Mouse (Mus musculus) fat pad, adult 2 months (tissue): ENCODE measurements at regions not wholly inside any gene's neighbourhood (a gene's known extent, or its start where the extent isn't known, plus 50 kb on each side); places are given as distances from the start of the nearest gene placed in this dataset.

ENCODE experiments used
- DNase-seq: peaks from one replicate; pipeline ENCODE4 v3.0.0-alpha.2; 2011; ENCODE audit warnings: low read depth, low spot score; ENCODE audit errors: extremely low read depth

GRCm38 (mm10) chr13:60011092-60011491, 166.1 kb downstream of the Gas1 start:
- DNase-seq: no peak

DNA sequence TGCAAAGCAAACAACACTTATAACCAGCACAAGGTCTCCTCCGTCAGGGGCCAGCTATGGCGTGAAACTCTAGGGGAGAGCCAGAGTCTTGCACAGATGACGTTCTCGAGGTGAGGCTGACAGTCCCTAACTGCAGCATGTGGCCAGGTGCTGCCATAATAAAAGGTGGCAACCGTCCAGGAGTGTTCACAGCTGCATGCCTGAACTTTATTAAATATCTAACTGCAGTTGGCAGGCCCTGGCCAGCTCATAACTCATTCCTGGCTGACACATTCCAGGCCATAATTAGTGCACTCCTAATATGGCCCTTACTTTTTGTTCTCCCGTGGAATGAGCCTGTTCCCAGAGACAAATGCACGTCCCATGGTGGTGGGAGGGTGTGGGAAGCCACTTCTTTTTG, 169.6 kb downstream of the Gas1 start:
- DNase-seq: no peak

DNA sequence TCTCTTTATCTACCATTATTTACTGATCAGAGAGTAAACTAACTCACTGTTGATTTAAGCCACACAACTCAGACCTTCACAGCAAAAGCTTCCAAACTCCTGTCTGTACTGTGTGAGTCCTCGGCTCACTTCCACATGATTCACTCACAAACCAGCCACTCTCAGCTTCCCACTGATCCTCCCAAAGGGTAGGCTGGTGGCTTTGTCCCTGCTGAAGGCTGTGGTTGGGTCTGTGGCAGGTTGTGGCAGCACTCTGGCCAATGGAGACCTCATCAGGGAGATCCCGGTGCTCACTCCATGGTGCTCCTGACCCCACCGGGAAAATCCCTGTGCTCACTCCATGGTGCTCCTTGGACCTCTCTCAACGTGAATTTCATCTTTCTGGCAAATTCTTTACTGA, 170.1 kb downstream of the Gas1 start:
- DNase-seq: no peak

DNA sequence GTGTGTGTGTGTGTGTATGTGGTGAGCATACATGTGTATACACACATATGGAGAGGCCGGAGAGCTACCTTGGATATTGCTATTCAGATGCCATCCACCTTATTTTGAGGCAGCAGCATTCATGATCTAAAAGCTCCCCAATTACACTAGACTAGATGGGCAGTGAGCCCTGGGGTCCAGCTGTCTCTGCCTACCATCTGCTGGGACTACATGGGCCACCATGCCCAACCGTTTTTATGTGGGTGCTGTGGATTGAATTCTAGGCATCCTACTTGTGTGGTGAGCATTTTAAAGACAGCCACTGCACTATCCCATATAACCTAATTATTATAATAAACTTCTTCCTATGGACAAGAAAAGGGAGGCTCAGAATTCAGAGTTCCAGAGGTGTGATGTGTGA, 172.6 kb downstream of the Gas1 start:
- DNase-seq: no peak

GRCm38 (mm10) chr13:60002098-60002497, 175.1 kb downstream of the Gas1 start:
- DNase-seq: no peak

DNA sequence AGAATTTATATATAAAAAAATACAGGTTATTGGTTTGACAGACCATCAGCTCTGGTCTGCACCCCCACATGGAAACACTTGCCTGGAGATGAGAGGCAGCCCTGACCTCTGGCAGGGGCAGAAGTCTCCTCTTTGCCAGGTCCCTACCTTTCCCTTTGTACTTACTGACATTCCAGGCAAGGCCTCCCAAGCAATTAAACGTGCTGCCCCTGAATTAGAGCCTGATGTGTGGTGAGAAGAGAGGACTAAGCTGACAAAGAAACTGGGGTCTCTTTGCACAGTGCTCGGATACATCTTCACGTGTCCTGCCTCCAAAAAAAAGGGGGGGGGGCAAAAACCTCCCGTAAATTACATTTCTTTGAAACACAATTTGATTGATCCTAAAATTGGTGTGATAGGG, 175.5 kb downstream of the Gas1 start:
- DNase-seq: no peak

DNA sequence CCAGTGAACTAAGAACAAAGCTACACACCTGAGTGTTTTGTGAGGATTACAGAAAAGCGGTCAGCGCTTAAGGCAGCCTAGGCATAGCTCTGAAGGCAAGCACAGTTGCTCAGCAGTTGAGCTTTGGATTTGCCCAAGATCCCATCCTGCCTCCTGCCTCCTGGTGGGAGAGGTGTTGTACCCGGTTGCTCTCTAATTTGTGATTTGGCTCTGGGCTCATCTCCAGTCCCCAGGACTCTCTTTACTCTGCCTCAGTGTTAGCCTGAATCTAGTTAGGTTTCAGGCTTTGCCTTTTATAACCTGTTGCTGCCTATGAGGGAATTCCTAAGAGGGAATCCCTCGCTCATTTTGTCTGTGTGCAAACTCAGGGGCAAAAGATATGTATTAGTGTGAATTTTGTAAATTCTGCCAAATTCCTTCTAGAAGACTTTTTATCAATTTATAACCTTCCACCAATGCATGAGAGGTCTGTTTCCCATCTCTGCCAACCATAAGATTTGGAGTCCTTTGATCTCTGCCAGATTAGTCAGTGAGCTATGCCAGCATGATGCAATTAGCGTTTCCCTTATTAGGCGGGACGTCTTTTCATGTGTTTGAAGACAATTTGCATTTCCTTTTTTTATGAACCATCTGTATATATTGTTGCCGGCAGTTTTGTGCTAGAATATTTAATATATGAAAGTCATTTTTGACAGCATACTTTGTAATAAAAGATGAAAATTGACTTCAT, 176.4 kb downstream of the Gas1 start:
- no peak for DNase-seq

- no peak for DNase-seq
Measured at GRCm38 (mm10) chr13:59997431-59997830, 174.5 kb upstream of the Tut7 start.

DNA sequence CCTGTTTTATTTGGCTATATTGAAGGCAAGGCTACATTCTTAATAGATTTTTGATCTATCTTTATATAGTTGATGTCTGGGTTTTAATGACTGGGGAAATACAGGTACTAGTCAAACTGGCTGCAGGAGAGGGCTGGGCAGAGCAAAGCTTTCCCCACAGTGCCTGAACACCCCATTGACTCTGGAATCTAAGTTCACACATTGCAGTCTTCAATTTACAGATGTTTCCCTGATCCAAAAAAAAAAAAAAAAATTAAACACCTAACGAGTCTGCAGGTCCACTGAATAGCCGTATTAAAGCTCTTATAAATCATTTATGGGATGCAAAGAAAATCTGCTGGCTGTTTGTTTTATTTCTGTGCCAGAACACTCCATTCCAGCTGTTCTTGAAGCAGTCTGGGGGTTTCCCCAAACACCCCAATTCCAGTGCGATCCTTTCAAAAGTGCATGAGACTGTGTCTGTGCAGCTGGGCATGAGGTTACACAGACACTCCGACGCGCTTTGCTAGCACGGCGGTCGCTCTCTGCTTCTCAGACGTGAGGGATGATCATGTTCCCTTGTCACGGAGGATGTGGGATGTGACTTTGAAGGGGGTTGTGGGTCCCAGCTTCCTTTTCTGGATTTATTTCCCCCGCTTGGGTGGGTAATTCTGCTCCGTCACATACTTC, 173.3 kb upstream of the Tut7 start:
- DNase-seq: no peak

DNA sequence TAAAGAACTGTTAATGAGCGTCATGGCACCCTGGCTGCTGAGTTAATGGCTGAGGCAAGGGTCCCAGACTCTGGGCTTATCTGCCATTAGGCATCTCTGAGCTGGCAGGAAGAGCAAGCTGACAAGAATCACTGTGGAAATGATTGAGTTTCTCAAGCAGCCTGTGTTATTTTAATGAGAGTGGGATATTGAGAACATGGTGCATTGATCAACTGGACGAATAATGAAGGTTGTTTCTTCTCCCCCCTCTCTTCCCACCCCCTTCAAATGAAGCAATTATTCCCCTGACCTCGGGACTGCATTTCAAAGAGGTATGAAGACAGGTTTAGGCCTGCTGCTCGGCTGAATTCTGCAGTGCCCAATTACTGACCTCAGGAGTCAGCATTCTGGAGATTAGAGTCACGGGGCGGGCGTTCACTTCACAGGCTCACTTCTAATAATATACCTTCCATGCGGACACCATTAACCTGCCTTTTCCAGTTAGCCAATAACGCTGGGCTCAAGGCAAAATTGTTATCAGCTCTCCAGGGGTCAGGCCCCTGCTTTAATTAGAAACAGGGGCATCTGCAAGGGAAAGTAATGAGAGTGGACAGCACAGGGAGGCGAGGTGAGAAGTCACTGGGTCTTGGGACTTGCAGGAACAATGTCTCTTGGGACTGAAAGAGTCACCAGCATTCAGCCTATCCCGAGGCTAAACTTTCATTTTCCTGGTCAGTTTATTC, 170.0 kb upstream of the Tut7 start:
- no peak for DNase-seq

- DNase-seq: no peak
Measured at GRCm38 (mm10) chr13:59992346-59992745, 169.4 kb upstream of the Tut7 start.

- no peak for DNase-seq
Measured at GRCm38 (mm10) chr13:59990402-59991280, 167.7 kb upstream of the Tut7 start.

DNA sequence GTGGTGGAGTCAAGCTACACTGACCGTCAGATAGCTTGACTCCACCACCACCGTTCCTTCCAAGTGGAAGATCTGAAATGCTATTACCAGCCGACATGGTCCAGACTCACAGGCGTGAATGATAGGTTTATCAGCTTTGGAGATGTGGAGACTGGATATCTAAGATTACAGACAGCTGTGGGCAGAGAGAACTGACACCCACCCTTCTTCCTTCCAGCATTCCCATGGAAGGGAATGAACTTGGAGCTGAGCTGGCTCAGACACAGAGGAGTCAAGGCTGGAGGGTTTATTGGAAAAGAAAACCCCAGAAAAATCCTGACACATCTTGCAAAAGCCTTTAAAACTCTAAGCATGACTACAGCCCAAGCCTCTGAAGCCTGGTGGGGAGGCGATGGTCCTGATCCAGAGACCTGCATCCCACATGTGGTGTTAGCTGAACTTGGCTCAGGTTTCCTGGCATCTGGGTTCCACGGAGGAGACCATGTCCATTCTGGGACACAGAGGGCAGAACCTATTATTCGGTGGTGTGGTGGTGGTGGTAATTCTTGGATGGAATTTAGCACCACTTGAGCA, 165.5 kb upstream of the Tut7 start:
- DNase-seq: no peak

- no peak for DNase-seq
Measured at GRCm38 (mm10) chr13:59976425-59976824, 153.5 kb upstream of the Tut7 start.

DNA sequence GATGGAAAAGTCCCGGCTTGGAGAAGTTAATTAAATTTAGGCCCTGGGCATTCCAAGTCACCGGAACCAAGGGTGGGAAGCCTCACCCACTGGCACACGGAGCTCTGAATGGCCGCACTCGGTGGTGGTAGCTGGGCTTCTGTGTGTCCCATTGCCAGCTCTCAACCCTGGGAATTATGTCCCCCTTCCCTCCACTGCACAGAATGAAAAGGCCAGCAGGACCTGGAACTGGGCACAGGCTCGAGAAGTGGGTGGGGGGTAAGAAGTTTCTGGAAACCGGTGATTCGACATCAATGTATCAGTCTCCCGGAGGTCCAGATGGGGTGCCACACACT, 149.1 kb upstream of the Tut7 start:
- DNase-seq: no peak

- DNase-seq: peak; percentile 14
Measured at GRCm38 (mm10) chr13:59971231-59972092, 148.5 kb upstream of the Tut7 start.

DNA sequence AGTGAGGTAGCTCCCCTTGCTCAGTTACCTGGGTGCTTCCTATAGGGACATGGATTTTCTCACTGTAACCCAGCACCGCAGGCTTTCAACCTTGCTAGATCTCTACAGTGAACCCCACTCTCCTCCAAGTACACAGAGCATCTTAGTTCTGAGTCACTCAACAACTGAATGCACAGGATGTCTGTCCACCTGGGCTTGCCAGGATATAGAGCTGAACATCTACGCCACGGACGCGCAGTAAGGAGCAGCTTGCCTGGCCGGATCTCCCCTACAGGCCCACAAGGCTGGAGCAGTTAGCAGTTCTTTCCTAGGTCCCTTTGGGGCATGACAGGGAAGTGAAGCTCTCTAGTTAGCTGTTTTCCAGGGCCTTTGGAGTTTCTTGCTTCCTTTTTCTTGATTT, 147.5 kb upstream of the Tut7 start:
- no peak for DNase-seq

DNA sequence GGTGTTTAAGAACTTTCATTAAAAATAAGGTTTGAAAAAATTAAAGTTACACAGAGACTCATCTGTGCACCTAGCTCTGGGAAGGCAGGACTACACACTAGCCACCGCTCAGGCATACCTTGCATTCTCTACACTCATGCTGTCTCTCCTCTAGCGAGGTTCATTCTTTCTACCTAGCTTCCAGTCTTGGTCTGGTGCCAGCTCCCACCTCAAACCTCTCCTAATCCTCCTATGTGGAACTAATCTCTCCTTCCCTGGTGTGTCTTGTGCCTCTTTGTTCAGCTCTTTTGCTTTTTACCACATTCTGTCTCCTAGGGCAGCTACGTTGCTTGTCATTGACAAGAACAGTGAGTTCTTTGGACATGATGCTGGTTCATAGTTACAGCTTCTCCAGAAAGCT, 146.5 kb upstream of the Tut7 start:
- DNase-seq: no peak

DNA sequence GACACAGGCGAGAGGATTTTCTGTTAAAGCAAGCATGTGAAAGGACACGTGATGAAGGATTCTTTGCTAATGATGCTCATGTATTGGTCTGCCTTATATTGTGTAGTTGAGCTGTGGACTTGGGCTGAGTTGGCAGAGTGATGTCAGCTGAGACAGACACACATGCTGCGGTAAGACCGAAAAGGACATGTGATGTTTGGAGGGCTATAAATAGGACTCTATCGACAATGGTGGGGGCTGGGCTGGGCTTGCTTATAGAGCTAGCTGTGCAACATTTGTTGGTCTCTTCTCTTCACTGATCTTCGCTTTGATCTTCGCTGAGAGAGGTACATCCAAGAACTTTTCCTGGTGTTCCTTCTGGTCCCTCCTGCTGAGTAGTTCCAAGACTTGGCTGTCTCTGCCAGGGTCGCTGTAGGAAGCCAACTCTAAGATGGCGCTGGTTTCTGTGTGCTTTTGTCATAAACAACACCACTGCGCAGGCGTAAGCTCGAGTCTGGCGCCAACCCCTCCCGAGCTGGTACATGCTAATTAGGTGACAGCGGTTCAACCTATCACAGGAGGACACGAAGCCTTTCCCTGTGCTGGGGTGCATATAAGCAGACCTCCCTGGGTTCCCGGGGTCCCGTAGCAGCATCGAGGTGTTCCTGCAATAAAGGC, 145.8 kb upstream of the Tut7 start:
- DNase-seq: no peak
